Mouse (Mus musculus) MEL (cell line): Measurements from ENCODE around the gene Lhb. TPM values are rescaled to one million over a fixed set of nuclear protein-coding genes. Genes with fewer than 3 reads are reported as not detected.

Experiments
- DNase-seq: peaks from one replicate; pipeline ENCODE4 v3.0.0; 2011; ENCODE audit warnings: low read depth, low spot score
- H3K27ac ChIP-seq: 2 replicates; pipeline ENCODE4 v1.5.1; 2012; ENCODE audit warnings: low read depth, mild to moderate bottlenecking, control low read depth, low read length, moderate library complexity; ENCODE audit not compliant: control insufficient read depth
- H3K27me3 ChIP-seq, 2 experiments: fragments of 150-350 bp in 1 of 2; sonication (generic) in 1 of 2; 2 replicates each; pipeline ENCODE4 v1.6.1; 2012; ENCODE audit warnings: low read length in 2 of 2, mild to moderate bottlenecking in 2 of 2, improper control_type of control experiment in 1 of 2, moderate library complexity in 1 of 2; ENCODE audit not compliant: insufficient read depth in 2 of 2, control insufficient read depth in 1 of 2
- H3K36me3 ChIP-seq, 2 experiments: 2 replicates each; pipeline ENCODE4 v1.6.1; 2012 to 2014; ENCODE audit warnings: low read length in 2 of 2, improper control_type of control experiment in 1 of 2, inconsistent platforms in 1 of 2, mild to moderate bottlenecking in 1 of 2; ENCODE audit not compliant: insufficient read depth in 2 of 2, control insufficient read depth in 1 of 2
- H3K4me1 ChIP-seq, 2 experiments: fragments of 150-350 bp in 1 of 2; sonication (generic) in 1 of 2; 2 replicates each; pipeline ENCODE4 v1.6.1; 2012; ENCODE audit warnings: low read length in 2 of 2, improper control_type of control experiment in 1 of 2, mild to moderate bottlenecking in 1 of 2; ENCODE audit not compliant: insufficient read depth in 2 of 2, control insufficient read depth in 1 of 2
- H3K4me3 ChIP-seq, 2 experiments: fragments of 150-350 bp in 1 of 2; sonication (generic) in 1 of 2; 2 replicates each; pipeline ENCODE4 v1.5.1; 2012; ENCODE audit warnings: low read depth in 2 of 2, low read length in 2 of 2, mild to moderate bottlenecking in 2 of 2, moderate library complexity in 2 of 2, control low read depth in 1 of 2, improper control_type of control experiment in 1 of 2; ENCODE audit not compliant: control insufficient read depth in 1 of 2, insufficient read depth in 1 of 2
- H3K79me2 ChIP-seq: 2 replicates; pipeline ENCODE4 v1.6.1; 2012; ENCODE audit warnings: mild to moderate bottlenecking, low read length, moderate library complexity; ENCODE audit not compliant: control insufficient read depth, poor library complexity, insufficient read depth
- H3K9ac ChIP-seq: 2 replicates; pipeline ENCODE4 v1.6.1; 2012; ENCODE audit warnings: low read depth, mild to moderate bottlenecking, control low read depth, low read length, moderate library complexity; ENCODE audit not compliant: control insufficient read depth, poor library complexity, severe bottlenecking
- H3K9me3 ChIP-seq: fragments of 150-350 bp; sonication (generic); replicated peaks from 2 replicates; pipeline ENCODE4 v1.6.1; 2012; ENCODE audit warnings: mild to moderate bottlenecking, low read length, improper control_type of control experiment, moderate library complexity; ENCODE audit not compliant: insufficient read depth
- BHLHE40 ChIP-seq: IDR thresholded peaks from 2 replicates; pipeline ENCODE4 v1.6.1; 2012; ENCODE audit warnings: low read depth, mild to moderate bottlenecking, inconsistent platforms, low read length, improper control_type of control experiment, borderline replicate concordance
- CHD1 ChIP-seq: IDR thresholded peaks from 2 replicates; pipeline ENCODE4 v1.6.1; 2012; ENCODE audit warnings: low read depth, mild to moderate bottlenecking, inconsistent platforms, low read length, improper control_type of control experiment
- CHD2 ChIP-seq: IDR thresholded peaks from 2 replicates; pipeline ENCODE4 v1.6.1; 2011; ENCODE audit warnings: low read length, improper control_type of control experiment
- JUND ChIP-seq: IDR thresholded peaks from 2 replicates; pipeline ENCODE4 v1.6.1; 2011; ENCODE audit warnings: low read depth, mild to moderate bottlenecking, improper control_type of control experiment, low read length
- MAX ChIP-seq: IDR thresholded peaks from 2 replicates; pipeline ENCODE4 v1.6.1; 2011; ENCODE audit warnings: low read length, improper control_type of control experiment
- MEF2A ChIP-seq: IDR thresholded peaks from 2 replicates; pipeline ENCODE4 v1.6.1; 2014; ENCODE audit warnings: low read depth, mild to moderate bottlenecking, inconsistent platforms, low read length, improper control_type of control experiment; ENCODE audit not compliant: poor library complexity, insufficient replicate concordance, severe bottlenecking; ENCODE audit errors: extremely low read depth
- MYB ChIP-seq: IDR thresholded peaks from 2 replicates; pipeline ENCODE4 v1.6.1; 2011; ENCODE audit warnings: mild to moderate bottlenecking, low read depth, low read length, improper control_type of control experiment
- NRF1 ChIP-seq: IDR thresholded peaks from 2 replicates; pipeline ENCODE4 v1.6.1; 2014; ENCODE audit warnings: low read depth, mild to moderate bottlenecking, inconsistent platforms, low read length, improper control_type of control experiment, moderate library complexity; ENCODE audit not compliant: poor library complexity, insufficient read depth, severe bottlenecking
- RAD21 ChIP-seq: IDR thresholded peaks from 2 replicates; pipeline ENCODE4 v1.6.1; 2011; ENCODE audit warnings: mild to moderate bottlenecking, low read depth, low read length, improper control_type of control experiment
- SMC3 ChIP-seq: IDR thresholded peaks from 2 replicates; pipeline ENCODE4 v1.6.1; 2011; ENCODE audit warnings: low read depth, low read length, improper control_type of control experiment
- TBP ChIP-seq: IDR thresholded peaks from 2 replicates; pipeline ENCODE4 v1.8.0; 2011; ENCODE audit warnings: low read depth, low read length, improper control_type of control experiment
- TCF12 ChIP-seq: IDR thresholded peaks from 2 replicates; pipeline ENCODE4 v1.6.1; 2014; ENCODE audit warnings: low read depth, mild to moderate bottlenecking, inconsistent platforms, low read length, improper control_type of control experiment, moderate library complexity
- ZC3H11A ChIP-seq: IDR thresholded peaks from 2 replicates; pipeline ENCODE4 v1.6.1; 2012; ENCODE audit warnings: low read depth, mild to moderate bottlenecking, inconsistent platforms, low read length, improper control_type of control experiment
- ZMIZ1 ChIP-seq: IDR thresholded peaks from 2 replicates; pipeline ENCODE4 v1.6.1; 2012; ENCODE audit warnings: low read depth, mild to moderate bottlenecking, inconsistent platforms, low read length, improper control_type of control experiment, moderate library complexity
- ZNF384 ChIP-seq: IDR thresholded peaks from 2 replicates; pipeline ENCODE4 v1.6.1; 2012; ENCODE audit warnings: low read depth, mild to moderate bottlenecking, inconsistent platforms, low read length, improper control_type of control experiment
- polyA plus RNA-seq, 2 experiments: library from polyadenylated mRNA; stranded (reverse) in 1 of 2; unstranded in 1 of 2; fragments of >175 nt in 1 of 2; fragments of >200 nt in 1 of 2; gene quantifications; 2 replicates each; pipeline versions ENCODE4 v1.2.1 to v1.2.4; 2012; ENCODE audit warnings: low replicate concordance in 2 of 2, low read depth in 1 of 2; ENCODE audit not compliant: insufficient read length in 2 of 2, insufficient read depth in 1 of 2, missing spikeins in 1 of 2
- total RNA-seq: library from RNA; depleted of rRNA; stranded (reverse); fragments of 300-350 nt; gene quantifications from 2 replicates; pipeline ENCODE4 v1.2.3, GENCODE M21; 2012

Lhb gene
- total and polyA plus RNA-seq, 3 experiments, result 0.19 to 0.28 TPM; not detected in 1

DNA sequence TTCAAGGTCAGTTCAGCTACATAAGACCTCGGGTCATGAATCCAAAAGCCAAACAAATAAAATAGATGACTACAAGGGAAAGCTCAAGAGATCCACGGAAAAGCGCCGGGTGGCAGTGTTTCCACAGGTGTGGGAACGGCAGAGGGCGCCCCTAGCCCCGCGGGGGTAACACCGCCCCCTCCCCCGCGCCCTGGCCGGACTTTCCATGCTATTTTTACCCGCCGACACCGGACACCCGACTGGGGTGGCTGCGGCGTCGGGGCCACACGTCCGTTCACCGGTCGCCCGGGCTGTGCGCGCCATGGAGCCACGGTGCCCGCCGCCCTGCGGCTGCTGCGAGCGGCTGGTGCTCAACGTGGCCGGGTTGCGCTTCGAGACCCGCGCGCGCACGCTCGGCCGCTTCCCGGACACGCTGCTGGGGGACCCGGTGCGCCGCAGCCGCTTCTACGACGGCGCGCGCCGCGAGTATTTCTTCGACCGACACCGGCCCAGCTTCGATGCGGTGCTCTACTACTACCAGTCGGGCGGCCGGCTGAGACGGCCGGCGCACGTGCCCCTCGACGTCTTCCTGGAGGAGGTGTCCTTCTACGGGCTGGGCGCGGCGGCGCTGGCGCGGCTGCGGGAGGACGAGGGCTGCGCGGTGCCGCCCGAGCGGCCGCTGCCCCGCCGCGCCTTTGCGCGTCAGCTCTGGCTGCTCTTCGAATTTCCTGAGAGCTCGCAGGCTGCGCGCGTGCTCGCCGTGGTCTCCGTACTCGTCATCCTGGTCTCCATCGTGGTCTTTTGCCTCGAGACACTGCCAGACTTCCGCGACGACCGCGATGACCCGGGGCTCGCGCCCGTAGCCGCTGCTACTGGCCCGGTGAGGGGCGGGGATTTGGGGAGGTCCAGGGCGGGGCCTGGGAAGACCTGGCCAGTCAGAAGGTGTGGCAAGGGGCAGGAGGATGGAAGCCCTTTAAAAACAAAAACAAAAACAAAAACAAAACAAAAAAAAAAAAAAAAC is 14.2 kb upstream of the Lhb start:
- no peaks in the 10 kb centered on the region; a peak in 1 of 4 replicates for H3K27me3 ChIP-seq
- no peak overlapping the region for H3K4me3 ChIP-seq
- H3K36me3 ChIP-seq, result no peaks in the 10 kb centered on the region
- TF ChIP-seq TBP (no peak), TCF12 (no peak), CHD2 (no peak), NRF1 (no peak), MEF2A (no peak), ZNF384 (no peak), MAX (no peak), MYB (no peak), BHLHE40 (no peak), ZMIZ1 (no peak), SMC3 (no peak), RAD21 (no peak), ZC3H11A (no peak), JUND (no peak)
- TF ChIP-seq, all 39 proteins: peak for 0
- Histone ChIP-seq H3K27ac (no peak overlapping the region), H3K79me2 (no peaks in the 10 kb centered on the region), H3K4me1 (peaks cover 0 to 3% of the 10 kb centered on the region in 2 experiments; a peak in 1 of 4 replicates), H3K9ac (no peak overlapping the region), H3K9me3 (no peaks in the 10 kb centered on the region)
- DNase-seq, result no peak

- Histone ChIP-seq H3K9ac (no peak overlapping the region), H3K4me3 (no peak overlapping the region), H3K79me2 (no peaks in the 10 kb centered on the region), H3K9me3 (no peaks in the 10 kb centered on the region), H3K36me3 (no peaks in the 10 kb centered on the region), H3K27ac (no peak overlapping the region), H3K27me3 (peaks cover 0 to 3% of the 10 kb centered on the region in 2 experiments; a peak in 2 of 4 replicates), H3K4me1 (peaks cover 0 to 3% of the 10 kb centered on the region in 2 experiments; a peak in 1 of 4 replicates)
- TF ChIP-seq CHD1, result no peak
- no peak for DNase-seq
These were observed 12.8 kb upstream of the Lhb start for GRCm38 (mm10) chr7:45407836-45408235.
